Mouse (Mus musculus): ENCODE measurements around the gene Tspan5. TPM values are rescaled to one million over a fixed set of nuclear protein-coding genes. Genes with fewer than 3 reads are reported as not detected.

Tspan5 gene
- total RNA-seq, 2 experiments from 2014 or later, result 215 to 238 TPM

DNA sequence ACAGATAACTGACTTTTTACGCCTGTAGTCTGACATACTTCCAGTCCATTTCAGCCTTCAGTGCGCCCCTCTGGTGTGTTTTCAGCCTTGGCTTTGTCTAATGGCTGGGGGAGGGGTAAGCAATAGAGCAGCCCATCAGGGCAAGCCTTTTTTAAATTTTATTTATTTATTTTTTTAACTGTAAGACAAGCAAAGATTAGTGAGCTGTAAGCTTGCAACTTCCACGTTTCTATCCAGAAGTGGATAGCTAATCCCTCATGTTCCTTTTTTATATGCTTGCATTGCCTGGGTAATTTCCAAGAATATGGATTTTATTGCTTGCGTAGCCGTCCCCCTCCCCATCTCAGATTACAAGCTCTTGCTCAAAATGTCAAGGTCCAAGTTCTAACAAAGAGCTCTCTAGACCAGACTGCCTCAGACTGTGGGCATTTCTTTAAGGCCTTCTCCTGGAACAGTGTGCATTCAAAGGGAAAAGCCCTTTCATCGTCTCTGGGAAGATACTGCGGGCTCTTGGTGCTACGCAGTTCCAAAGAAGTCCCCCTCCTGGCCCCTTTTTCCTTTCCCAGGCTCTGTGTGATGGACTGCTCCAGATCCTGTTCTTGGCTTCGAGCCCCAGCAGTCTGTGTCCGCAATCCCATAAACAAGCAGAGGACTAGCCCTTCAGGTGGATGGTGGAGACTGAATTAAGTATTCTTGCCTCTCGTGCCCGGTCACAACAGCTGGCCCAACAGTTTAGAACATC, 116.0 kb downstream of the Tspan5 start:
- DNase-seq (ENCODE audit: low spot score in 2 of 2), result no peak
- intact Hi-C loops (cut with DNase I), result loop anchor here (5.0 kb wide), 1 partner anchor 56 kb away; no protein-coding TSS in a partner anchor

DNA sequence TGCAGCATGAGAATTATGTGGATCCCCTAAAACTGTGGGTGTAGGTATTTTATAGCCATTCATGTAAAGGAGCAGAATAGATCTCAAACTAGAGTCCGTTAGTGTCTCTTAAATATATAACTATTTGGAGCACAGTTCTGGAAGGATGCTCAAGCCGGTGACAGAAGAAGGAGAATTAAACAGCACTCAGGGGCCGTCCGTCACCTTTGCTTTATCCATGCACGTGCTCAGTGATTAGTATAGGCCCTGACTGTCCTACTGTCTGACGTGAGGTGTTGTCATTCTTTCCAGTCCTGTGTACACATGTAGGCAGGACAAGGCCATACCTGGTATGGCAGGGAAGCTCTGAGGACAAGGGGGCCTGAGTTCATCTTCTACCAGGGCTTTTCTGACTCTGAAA, 116.7 kb downstream of the Tspan5 start:
- no peak for DNase-seq (ENCODE audit: low spot score in 2 of 2)
- intact Hi-C loops (cut with DNase I), result loop anchor here (5.0 kb wide), 1 partner anchor 56 kb away; no protein-coding TSS in a partner anchor

DNA sequence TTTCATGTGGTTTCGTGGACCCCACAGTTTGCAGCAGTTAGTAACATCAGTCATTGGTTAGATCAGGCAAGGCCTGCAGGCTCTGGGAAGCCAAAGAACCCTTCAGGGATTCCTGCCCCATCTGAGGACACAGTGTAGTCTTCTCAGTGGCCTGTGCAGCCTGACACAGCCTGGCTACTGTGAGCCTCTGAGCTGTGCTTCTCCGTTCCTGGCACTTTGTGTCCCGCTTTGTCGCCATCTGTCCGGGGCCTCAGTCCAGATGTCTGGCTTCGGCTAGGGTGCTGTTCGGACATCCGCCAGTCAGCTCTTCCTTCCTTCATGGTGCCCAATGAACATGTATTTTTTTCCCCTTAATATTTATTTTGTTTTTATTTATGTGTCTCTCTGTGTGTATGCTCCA, 117.2 kb downstream of the Tspan5 start:
- intact Hi-C loops (cut with DNase I), result loop anchor here (5.0 kb wide), 1 partner anchor 57 kb away; no protein-coding TSS in a partner anchor
- DNase-seq (ENCODE audit: low spot score in 2 of 2), result peak; percentile 49 to 56

DNA sequence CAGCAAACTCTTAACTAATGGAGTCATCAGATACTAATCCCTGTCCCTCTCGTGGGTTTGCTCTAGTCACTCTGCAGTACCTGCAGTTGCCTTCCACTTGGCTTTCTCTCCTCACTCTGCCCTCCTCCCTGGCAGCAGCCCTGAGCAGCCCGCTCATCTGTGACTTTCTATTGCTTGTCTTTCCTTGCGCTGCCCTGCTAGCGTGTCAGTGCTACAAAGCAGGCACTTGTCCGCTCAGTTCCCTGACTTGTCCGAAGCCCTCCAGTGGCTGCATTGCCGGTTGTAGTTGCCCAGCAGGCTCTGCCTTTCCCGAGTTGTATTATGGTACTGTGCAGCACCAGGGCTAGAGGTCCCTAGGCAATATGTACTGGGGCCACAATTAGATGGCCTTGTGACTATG, 117.7 kb downstream of the Tspan5 start:
- intact Hi-C loops (cut with DNase I), result loop anchor here (5.0 kb wide), 1 partner anchor 57 kb away; no protein-coding TSS in a partner anchor
- no peak for DNase-seq (ENCODE audit: low spot score in 2 of 2)

DNA sequence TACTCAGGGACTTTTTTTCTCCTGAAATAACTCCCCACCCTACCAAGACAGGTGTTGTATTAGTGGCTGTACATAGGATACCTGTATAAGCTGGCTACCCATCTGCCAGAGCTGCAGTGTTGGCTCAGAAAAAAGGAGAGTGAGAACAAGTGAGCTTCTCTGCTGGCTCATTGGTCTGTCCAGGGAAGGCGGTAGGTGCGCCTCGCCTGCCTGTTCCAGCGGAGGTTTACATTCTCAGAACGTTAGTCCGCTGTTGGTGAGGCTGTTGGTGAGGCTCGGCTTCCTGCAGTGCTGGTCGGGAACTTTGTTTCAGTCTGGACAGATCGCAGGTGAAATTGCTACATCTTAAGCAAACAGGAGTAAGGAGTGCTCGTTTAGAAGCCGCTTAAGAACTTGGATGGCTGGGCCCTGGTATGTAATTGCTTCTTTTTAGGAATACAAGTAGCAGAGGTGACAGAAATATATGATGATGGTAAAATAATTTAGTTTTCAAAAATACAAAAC, 118.3 kb downstream of the Tspan5 start:
- intact Hi-C loops (cut with DNase I), result no loop called here

DNA sequence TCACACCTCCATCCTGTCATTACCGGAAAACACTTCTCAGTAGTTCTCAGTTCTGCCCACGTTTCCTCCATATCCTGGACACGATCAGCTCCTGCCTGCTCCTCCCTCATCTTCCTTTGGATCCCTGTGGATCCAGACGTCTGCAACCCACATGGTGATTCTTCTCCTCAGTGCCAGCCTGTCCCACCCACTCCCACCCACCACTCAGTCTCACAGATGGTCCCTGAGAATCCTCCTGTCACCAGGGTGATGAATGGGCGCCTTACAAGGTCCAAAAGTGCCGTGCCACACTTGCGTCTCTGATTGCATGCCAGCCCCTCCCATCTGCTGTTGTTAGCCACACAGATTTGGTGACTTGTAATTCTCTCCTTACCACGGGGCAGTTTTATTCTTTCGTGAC, 119.0 kb downstream of the Tspan5 start:
- intact Hi-C loops (cut with DNase I), result no loop called here
- DNase-seq (ENCODE audit: low spot score in 2 of 2), result peak; percentile 29 to 58

More for the DNA sequence above, 118.3 kb downstream of the Tspan5 start:
- no peak for DNase-seq (ENCODE audit: low spot score in 2 of 2)

DNA sequence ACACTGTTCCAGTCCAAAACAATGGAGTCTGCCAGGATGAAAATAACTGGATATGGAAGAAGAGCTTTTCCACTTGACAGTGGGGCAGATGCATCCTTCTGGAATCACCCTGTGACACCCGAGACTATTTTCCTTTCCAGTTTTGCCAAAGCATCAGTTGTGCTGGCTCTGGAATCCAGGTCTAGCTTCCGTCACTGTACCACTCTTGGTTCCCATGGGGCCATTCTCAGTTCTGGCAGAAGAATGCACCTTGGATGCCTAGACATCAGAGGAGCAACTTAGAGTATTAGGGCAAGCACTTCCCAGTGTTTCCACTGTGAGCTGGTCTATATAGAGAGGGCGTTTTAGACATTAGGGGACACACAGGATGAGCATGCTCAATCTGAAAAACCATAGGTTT, 119.6 kb downstream of the Tspan5 start:
- DNase-seq (ENCODE audit: low spot score in 2 of 2), result no peak
- intact Hi-C loops (cut with DNase I), result no loop called here

DNA sequence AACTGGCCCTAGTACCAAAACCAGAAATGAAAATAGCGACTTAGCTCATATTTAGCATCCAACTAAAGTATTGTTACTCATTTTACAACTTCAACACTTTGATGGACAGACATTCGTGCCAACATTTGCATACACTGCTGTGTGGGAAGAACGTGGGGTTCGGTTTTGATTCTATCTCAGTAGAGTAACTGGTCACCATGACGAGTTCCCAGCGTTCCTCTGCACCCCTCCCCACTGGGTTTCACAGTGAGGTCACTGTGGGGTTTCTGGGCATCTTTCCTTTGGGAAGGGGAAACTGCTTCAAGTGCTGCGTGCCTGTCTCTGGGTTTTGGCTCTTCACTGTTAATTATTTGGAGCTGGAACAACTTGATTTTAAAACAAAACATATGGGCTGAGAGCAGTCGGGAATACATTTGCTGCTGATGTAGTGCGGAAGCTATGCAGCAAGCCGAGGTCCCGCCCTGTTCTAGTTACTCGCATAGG, 122.2 kb downstream of the Tspan5 start:
- intact Hi-C loops (cut with DNase I), result no loop called here
- no peak for DNase-seq (ENCODE audit: low spot score in 2 of 2)

DNA sequence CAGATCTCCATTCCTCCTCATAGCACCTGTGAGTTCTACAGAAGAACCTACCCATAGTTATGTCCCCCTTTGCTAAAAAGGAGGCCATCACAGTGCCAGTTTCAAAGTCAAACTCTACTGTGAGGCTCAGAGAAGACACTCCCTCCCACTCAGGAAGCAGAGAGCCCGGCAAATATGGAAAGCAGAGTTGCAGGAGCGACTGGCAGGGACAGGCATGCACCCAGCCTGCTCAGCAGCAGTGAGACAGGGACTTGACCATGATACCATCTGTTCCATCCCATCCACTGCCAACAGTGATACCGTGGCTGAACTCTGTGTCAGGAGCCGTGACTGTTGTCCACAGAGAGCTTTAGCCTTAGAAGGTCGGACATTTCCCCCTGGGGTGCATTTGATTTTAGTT, 123.3 kb downstream of the Tspan5 start:
- intact Hi-C loops (cut with DNase I), result no loop called here

DNA sequence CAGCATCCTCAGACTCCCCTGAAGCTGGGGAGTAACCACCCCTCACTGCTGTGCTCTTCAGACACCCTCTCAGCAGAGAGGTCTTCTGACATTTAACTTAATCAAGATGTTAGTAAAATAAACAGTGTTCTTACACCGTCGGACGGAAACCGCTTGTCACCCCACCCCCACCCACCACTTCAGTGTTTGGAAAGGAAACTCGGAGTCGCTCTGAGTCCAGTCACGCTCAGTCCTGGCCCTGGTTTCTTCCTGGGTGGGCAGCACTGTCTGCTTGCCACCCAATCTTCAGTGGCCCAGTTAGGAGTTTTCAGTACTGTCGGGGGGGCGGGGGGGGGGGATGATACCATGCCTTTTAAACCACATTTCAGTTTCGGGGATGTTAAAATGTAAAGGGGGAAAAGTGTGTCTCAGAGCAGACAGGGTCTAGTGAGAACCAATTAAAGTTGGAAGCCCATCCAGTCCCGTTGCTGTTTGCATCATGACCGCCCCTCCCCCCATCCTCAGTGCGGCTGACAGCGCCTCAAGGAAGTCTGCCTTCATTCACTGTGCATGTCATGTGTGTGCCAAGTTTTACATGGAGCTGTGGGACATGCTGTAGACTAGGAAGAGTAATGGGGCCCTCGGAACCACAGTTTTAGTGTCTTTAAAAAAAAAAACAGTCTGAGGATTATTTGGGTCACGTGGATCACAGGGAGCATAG, 125.3 kb downstream of the Tspan5 start:
- no peak for DNase-seq (ENCODE audit: low spot score in 2 of 2)
- intact Hi-C loops (cut with DNase I), result no loop called here

More for the DNA sequence above, 123.3 kb downstream of the Tspan5 start:
- no peak for DNase-seq (ENCODE audit: low spot score in 2 of 2)

DNA sequence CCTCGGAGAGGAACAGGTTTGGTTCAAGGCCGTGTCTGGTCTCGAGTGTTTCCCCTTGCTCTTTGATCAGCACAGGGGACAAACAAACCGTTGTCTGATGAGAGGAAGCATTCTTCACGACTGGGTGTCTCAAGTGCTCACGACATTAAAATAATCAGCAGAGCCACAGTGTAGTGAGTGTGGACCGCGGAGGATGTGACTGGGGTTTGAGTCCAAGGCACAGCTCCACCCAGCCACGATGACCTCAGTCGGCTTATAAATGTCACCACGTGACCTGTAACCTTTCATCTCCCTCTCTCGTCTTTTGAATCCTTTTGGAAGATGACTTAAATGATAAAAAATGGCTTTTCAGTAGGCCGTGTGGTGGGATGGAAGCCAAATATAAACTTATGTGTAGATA, 126.4 kb downstream of the Tspan5 start:
- DNase-seq (ENCODE audit: low spot score in 2 of 2), result no peak
- intact Hi-C loops (cut with DNase I), result no loop called here

DNA sequence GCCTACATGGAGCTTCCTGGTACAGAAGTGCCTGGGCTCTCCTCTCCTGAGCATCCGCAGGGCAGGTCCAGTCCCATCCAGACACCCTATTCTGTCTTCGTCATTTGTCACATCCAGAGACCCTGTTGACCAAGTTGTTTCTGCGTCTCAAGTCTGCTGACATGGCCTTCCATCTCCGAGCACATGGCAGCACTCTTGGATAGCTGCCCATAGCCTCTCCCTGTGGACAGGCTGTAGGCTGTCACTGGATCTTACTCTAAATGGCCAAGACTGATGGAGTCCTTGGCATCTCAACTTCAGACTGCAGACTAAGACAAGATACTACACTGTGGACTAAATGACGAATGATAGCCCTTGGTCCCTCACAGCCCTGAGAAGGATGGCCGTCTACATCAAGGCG, 133.3 kb downstream of the Tspan5 start:
- intact Hi-C loops (cut with DNase I), result no loop called here
- DNase-seq (ENCODE audit: low spot score in 2 of 2), result no peak

DNA sequence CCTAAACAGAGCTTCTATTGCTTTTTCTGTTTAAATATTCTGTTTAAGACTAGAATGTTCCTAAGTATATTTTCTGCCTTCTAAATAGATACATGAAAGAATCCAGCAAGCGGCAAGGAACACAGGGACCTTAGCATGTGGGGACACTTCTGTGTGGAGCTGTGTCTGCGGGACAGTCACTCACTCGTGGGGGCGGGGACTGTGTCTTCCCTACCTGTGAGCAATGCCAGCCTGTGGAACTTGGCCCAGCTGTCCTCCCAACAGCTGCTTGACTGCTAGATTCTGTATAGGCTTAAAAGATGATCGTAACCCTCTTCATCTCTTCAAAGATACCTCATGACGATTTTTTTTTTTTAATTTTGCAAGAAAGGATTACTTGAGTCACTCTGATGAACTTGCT, 133.9 kb downstream of the Tspan5 start:
- intact Hi-C loops (cut with DNase I), result no loop called here
- no peak for DNase-seq (ENCODE audit: low spot score in 2 of 2)

DNA sequence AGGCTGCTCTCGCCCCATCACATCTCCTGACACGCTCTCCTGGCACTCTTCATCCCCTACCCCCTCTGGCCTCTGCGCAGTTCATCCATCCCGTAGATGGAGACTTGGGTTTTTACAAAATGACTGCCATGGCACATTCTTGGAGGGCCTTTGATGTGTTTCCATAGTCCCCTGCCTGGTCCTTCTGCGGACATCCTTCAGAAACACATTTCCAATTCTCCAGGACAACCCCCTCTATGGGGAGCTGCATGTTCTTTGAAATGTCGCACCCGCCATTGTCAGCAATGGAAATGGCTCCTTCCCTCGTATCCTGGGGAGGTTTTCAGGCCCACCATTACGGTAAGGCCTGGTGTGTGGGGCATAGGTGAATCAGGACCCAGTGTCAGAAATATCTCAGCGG, 134.4 kb downstream of the Tspan5 start:
- intact Hi-C loops (cut with DNase I), result no loop called here
- DNase-seq (ENCODE audit: low spot score in 2 of 2), result no peak

DNA sequence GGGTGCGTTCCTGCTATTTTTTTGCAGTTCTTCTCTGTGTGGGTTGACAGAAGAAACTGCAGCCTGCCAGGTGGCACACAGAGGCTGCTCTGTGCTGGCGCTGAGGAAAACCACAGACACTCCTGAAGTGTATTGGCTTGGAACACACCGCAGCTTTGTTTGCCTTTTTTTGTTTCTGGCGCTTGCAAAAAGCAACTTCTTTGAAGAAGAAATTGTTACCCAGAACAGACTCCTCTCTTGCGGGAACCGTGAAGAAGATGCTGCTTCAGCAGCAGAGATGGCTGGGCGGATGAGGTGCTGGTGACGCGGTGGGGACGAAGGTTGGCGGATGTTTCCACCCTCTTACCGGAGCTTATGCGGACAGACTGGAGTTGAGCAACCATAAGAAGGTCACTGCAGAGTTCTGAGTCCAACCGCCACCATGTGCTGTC, 135.0 kb downstream of the Tspan5 start:
- intact Hi-C loops (cut with DNase I), result no loop called here
- DNase-seq (ENCODE audit: low spot score in 2 of 2), result peak; percentile 34 to 52

DNA sequence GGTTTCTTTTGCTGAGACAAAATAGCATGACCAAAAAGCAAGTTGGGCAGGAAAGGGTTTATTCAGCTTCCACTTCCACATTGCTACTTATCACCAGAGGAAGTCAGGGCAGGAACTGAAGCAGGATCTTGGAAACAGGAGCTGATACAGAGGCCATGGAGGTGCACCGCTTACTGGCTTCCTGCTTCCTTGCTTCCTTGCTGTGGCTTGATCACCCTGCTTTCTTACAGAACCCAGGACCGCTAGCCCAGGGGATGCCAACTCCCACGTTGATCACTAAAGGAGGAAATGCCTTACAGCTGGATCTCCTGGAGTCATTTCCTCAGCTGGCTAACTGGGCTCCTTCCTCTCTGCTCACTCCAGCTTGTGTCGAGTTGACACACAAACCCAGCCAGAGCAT, 135.7 kb downstream of the Tspan5 start:
- intact Hi-C loops (cut with DNase I), result no loop called here
- no peak for DNase-seq (ENCODE audit: low spot score in 2 of 2)

DNA sequence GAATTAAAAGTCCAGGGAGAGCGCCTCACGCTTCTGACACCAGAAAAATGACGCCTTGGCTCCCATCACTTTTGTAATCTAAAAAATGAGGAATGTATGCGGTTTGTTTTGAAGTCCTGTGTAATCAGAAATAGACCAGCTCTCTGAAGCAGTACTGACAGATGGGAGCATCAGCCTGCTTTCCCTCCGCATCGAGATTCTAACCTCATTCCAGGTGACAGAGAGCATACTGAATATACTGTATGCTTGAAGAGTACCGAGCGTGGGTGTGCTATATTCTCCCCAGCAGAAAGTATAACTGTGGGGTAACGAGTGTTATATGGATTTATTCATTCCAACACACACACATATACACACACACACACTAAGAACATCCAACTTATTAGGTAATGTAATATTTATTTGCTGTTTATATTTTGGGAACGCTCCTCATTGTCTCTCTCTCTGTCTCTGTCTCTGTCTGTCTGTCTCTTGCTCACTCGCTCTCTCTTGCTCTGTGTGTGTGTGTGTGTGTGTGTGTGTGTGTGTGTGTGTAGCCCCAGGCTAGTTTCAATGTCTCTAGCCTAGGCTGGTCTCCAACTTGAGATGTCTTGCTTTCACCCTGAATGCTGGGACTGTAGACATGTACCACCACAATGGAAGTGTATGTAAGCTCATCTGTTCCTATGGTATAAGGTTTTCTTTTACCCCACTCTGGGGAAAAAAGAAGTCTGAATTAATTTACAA, 139.2 kb downstream of the Tspan5 start:
- intact Hi-C loops (cut with DNase I), result no loop called here
- DNase-seq (ENCODE audit: low spot score in 2 of 2), result peak; percentile 27 to 53

DNA sequence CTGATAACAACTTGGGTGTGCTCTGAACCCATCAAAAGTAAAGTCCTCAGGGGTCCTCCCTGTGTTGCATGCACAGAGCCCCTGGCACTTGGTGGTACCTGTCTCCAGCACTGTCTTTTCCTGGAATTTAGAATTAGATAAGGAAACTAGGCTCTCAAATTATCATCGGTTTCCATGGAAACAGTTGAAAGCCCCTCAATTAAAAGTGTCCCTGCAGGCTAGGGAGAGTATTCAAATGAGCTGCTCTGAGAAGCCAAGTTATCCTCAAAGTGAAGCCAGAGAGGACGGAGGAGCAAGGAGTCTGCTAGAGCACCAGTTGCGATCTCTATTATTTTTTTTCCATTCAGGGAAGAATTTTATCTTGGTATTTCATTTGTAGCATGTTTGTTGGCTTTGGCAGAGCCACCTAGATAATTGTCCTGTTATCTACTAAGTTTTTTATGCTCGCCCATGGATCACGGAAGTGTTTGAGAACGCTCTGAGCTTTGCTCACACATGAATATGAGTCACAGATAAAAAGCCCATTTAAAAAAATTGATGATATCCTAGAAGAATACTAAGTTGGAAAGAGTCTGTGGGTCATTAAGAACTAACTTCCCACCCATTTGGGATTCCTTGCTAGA, 139.8 kb downstream of the Tspan5 start:
- intact Hi-C loops (cut with DNase I), result no loop called here
- DNase-seq (ENCODE audit: low spot score in 2 of 2), result no peak

DNA sequence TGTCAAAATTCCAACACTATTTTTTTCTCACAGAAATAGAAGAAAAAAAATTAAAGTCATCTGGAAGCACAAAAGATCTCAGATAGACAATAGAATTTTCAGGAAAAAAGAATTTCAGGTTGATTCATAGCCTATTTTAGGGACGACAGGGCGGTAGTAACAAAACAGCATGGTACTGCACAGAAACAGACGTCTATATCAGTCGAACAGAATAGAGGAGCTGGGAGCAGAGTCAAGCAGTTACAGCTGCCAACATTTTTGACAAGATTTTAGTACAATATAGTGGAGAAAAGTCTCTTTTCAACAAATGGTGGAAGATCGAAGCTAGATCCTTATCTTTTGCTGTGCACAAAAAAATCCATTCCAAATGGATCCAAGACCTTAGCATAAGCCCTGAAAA, 144.1 kb downstream of the Tspan5 start:
- DNase-seq (ENCODE audit: low spot score in 2 of 2), result no peak
- intact Hi-C loops (cut with DNase I), result no loop called here
